Mouse (Mus musculus): Measurements from ENCODE around the gene Cd209c. TPM values are rescaled to one million over a fixed set of nuclear protein-coding genes. Genes with fewer than 3 reads are reported as not detected.

The Cd209c gene
- 0.09 TPM in 1 of 2 replicates, not detected in the other for polyA plus RNA-seq (2012; rRNA removed)

GRCm38 (mm10) chr8:3954646-3955045 lies at the start of gene Cd209c:
Gene Cd209c, minus strand, starts transcription at chr8:3954746.

GRCm38 (mm10) chr8:3926744-3927143 lies 27.8 kb downstream of the Cd209c start, which contains the start of gene Cd209b:
Gene Cd209b, minus strand, starts transcription at chr8:3926844.

Other genes starting within 250 kb of the Cd209c start
- gene Clec4g, start 234.1 kb downstream of the Cd209c start, polyA plus RNA-seq (2012; rRNA removed) = 3.0 and 3.5 TPM in 2 replicates
- gene Cd209a, start 205.8 kb downstream of the Cd209c start, polyA plus RNA-seq (2012; rRNA removed) = 0.06 and 0.07 TPM in 2 replicates
- not detected in 2 replicates for gene Cd209e, start 100.4 kb downstream of the Cd209c start, polyA plus RNA-seq (2012; rRNA removed)
- gene Cd209d, start 76.2 kb downstream of the Cd209c start, polyA plus RNA-seq (2012; rRNA removed) = not detected in 2 replicates
- gene Cd209b, start 27.9 kb downstream of the Cd209c start, polyA plus RNA-seq (2012; rRNA removed) = not detected in 2 replicates
- 0.36 and 0.74 TPM in 2 replicates for gene Cd209f, start 151.1 kb upstream of the Cd209c start, polyA plus RNA-seq (2012; rRNA removed)
- gene Cd209g, start 179.4 kb upstream of the Cd209c start, polyA plus RNA-seq (2012; rRNA removed) = 0.05 and 0.07 TPM in 2 replicates
- 3.3 and 3.7 TPM in 2 replicates for gene Evi5l, start 211.8 kb upstream of the Cd209c start, polyA plus RNA-seq (2012; rRNA removed)

All from liver, embryonic 14 days (tissue).